Mouse (Mus musculus): ENCODE results near the gene Nipbl.
"Not testable (repeated sequence)": the region's sequence is repeated elsewhere in the genome, so short reads cannot be mapped to it uniquely, and the experiment has no call there.

Nipbl gene

DNA sequence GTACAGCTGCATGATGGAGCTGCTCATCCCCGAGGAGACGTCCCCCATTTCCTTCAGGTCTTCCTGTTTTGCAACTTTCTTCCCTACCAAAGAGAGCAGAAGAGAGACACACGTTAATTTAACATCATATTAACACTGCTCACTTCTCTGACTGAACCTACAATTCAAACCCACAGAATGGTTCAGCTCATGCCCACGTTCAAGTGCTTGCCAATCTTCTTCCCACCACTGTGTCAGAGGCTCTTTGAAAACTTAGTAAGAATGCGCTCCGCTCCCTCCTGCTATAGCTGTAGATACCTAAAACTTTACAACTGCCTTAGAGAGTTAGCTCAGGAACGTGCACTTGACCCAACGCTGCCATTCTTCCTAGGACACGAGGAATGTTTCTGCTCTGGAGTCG is 141.3 kb downstream of the Nipbl start:
- no peak for DNase-seq (ENCODE audit: low spot score in 2 of 2)

DNA sequence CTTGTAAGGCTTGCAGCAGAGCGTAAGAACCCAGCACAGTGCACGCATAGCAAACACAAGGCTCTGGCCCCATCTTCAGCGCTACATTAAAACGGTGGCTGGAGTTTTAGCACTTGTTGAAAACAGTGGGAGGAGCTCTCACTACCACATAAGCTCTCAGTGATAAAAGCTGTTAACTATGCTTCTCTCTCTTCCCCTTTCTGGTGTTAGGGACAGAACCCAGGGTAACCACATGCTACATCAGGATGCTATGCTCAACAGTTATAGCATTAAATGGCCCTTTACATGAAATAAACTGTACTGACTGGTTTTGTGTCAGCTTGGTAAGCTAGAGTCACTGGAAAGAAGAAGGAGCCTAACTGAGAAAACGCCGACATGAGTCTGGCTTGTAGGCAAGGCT is 150.1 kb downstream of the Nipbl start:
- DNase-seq (ENCODE audit: low spot score in 2 of 2): no peak

DNA sequence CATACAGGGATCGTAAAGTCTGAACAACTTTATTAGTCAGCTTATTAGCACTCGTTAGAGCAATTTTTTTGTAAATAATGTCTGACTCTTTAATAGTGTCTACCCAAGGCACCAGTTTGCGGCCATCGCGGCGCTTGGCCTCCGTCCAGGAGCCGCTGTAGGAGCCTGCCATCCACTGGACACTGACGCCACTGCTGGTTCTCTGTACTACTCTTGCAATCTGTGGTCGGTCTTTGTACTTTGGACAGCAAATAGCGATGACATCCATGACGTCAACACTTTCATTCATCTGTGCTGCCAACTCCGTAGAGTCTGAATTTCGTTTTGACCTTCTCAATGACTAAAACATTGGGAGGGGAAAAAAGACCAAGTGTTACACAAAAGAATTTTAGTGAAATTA is 153.0 kb downstream of the Nipbl start:
- no peak for DNase-seq (ENCODE audit: low spot score in 2 of 2)

DNA sequence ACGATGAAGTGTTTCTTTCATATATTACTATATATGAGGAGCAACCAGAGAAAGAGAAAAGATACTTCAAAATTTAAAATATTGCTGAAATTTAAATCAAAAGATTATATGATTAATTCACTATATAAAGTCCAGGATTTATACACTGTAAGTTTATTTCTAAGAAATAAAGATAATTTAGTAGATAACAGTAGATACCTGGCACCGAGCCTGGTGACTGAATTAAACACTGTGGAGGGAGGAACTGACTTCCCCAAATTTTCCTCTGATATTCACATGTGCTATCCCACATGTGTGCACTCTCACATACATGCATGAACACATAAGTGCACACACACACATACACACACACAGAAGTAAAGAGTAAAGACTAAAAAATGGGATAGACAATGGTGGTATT is 162.1 kb downstream of the Nipbl start:
- DNase-seq (ENCODE audit: low spot score in 2 of 2): no peak

DNA sequence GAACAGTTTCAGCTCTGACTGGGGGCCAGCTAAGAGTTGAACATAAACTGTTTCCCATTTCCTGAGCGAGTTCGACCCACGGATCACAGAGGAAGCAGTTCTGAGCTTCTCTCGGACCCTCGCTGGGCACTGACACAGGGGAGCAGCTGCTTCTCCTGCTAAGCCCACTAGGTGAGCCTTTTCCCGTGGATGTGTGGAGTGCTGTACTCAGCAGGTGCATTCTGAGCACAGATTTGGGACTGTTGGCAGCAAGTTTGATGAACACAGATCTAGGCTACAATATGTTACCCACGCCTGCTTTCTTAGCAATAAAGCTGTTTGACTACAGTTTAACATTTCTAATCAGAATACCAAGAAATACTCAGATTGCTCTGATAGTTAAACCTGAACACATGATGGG is 162.6 kb downstream of the Nipbl start:
- DNase-seq (ENCODE audit: low spot score in 2 of 2): no peak

DNA sequence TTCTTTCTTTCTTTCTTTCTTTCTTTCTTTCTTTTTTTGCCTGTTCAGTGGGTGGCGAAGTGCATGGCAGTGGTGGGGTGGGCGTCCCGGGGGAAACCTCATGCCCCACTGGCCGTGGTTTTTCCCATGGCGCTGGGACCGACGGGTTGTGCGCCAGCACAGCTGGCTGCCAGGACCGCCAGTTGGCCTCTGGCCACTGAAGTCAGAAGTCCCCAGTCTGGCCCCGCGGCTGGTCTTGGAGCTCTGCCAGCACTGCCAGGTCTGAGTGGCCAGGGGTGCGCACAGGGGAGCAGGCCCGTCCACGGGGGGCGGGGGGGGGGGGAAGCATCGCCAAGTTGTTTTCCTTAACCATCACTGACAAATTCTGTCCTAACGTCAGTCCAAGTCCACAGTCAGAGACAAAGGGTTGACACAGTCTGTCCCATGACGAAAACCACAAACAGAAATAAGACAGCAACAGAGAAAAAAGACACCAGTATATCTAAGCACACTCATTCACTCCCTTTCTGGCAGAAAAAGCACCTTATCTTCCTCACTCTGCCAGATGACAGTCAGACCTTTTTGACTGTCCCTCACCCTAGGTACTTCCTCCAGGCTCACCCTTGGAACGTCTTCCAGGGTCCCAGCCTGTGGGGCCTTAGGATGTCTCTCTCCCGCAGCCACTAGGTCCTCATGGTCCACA is 164.2 kb downstream of the Nipbl start:
- peak; percentile 30 to 48 for DNase-seq (ENCODE audit: low spot score in 2 of 2)

DNA sequence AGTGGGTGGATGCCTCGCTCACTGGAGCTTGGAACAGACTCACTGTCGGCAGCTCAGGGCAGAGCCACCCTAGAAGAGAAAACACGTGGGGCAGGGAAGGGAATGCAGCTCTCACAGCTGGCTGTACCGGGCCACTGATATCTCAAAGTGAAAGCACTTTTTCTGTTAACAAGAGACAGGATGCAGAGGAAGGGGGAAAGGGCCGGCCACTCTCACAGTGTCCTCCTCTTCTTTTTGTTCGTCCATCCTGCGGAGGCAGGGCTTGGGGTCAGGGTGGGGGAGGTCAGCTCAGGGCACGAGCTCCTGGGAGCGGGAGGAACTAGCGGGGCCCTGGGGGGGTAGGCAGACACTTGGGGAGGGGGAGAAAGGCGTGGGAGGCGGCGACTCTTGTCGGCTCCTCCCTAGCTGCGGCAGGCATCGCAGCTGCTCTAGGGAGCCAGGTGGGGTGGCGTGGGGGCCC is 164.9 kb downstream of the Nipbl start:
- peak; percentile 22 to 32 for DNase-seq (ENCODE audit: low spot score in 2 of 2)

DNA sequence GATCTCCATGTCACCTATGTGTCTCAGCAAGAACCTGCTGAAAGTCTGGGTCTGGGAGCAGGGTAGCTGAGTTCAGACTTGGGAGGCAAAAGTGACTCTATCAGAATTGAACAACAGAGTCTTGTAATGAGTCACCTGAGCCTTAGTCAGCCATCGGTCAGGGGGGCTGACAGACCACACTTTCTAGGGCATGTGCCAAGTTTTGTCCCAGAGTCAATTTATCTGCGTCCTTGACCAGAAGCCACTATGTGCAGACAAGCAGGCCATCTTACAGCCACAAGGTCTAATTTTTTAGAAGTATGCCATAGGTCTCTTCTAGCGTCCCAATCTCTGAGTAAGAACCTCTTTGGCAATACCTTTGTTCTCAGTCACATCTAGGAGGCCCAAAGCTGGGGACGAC is 166.3 kb downstream of the Nipbl start:
- DNase-seq (ENCODE audit: low spot score in 2 of 2): not testable (repeated sequence)

DNA sequence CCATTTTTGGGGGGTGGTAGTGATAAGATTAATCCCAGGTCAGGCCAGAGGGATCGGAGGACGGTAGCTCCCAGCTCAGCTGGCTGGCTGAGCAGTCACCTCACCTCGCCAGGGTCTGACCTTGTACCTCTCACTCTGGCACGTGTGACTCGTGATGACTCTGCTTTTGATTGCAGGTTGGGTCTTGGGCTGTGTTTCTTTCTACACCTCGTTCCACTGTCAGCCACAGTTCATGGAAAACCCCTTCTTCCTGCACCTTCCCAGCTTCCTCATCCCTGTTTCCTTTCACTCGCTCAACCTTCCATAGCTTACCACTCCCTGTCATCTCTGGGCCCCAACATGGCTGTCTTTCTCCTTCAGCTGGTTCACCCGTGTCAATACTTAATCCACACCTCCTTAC is 172.3 kb downstream of the Nipbl start:
- no peak for DNase-seq (ENCODE audit: low spot score in 2 of 2)

DNA sequence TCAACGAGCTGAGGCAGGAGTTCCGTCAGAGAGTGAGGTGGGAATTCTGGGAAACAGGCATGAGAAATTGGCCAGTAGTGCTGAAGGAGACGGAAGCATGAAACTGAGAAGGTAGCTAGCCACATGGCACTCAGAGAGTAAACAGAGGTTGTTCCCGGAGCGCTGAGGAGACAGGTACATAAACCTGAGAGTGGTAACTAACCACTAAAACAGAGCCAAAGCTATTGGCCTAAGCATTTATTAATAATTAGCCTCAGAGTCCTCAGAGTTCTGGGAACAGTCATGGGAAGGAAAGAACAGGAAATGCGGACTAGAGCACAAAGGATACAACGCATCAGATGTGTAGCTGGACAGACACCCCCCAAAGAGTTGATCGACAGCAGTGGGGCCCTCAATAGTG is 176.0 kb downstream of the Nipbl start:
- no peak for DNase-seq (ENCODE audit: low spot score in 2 of 2)

DNA sequence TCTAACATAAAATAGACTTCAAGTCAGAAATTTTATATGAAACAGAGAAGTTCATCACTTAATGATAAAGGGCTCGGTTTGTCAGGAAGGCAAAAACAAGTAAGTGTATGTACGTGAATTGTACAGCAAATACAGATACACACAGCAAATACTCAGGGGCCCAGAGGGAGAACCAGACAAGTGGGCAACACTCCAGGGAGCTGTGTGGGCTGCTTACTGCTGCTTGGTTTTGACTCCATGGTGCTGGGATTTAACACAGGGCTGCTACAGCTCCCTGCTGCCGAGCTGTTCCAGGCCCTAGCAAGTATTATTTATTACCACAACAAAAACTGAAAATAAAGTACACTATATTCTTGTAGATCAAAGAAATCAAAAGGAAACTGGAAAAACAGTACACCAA is 177.1 kb downstream of the Nipbl start:
- no peak for DNase-seq (ENCODE audit: low spot score in 2 of 2)

DNA sequence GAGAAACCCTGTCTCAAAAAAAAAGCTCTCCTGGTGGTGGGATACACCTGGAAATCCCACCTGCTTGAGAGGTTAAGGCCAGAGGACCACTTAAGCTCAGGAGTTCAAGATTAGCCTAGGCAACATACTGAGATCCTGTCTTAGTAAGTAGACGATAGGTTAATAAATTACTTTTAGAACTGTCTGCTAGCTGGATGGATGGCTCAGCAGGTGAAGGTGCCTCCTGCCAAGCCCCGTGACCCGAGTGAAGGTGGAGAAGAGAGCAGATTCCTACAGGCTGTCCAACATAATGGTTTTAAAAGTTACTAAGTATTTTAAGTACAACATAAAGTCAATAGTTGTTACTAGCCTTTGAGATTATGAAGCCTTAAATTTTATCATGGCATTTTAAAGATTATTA is 178.3 kb downstream of the Nipbl start:
- no peak for DNase-seq (ENCODE audit: low spot score in 2 of 2)
